Mouse (Mus musculus) ES-E14 (cell line): ENCODE results near the gene Tpst1.

Source experiments
- CHD2 ChIP-seq: IDR thresholded peaks from 2 replicates; pipeline ENCODE4 v1.6.1; 2014; ENCODE audit warnings: mild to moderate bottlenecking, low read depth, low read length, inconsistent platforms
- HCFC1 ChIP-seq: IDR thresholded peaks from 2 replicates; pipeline ENCODE4 v1.6.1; 2012; ENCODE audit warnings: low read length, inconsistent platforms, borderline replicate concordance; ENCODE audit not compliant: insufficient read depth
- ZC3H11A ChIP-seq: IDR thresholded peaks from 2 replicates; pipeline ENCODE4 v1.6.1; 2012; ENCODE audit warnings: low read depth, mild to moderate bottlenecking, inconsistent platforms, low read length, borderline replicate concordance
- ZNF384 ChIP-seq: IDR thresholded peaks from 2 replicates; pipeline ENCODE4 v1.6.1; 2012; ENCODE audit warnings: low read depth, low read length, inconsistent platforms

GRCm38 (mm10) chr5:130065579-130065978 is 7.5 kb upstream of the Tpst1 start:
- peak; percentile 33; the same call in 1 of the 2 replicates for TF ChIP-seq ZC3H11A
- TF ChIP-seq CHD2: no peak
- no peak for TF ChIP-seq ZNF384
- TF ChIP-seq HCFC1: no peak
